Mouse (Mus musculus) small intestine, adult 2 months (tissue): ENCODE measurements around the gene Kcnh7.

Experiments
- CTCF ChIP-seq: fragments of 200-500 bp; IDR thresholded peaks from 2 replicates; pipeline ENCODE4 v1.5.1; 2012; ENCODE audit warnings: low read depth, mild to moderate bottlenecking, control low read depth, inconsistent platforms, low read length, moderate library complexity, mixed read lengths; ENCODE audit not compliant: insufficient replicate concordance, insufficient read length; ENCODE audit errors: extremely low read depth
- POLR2A ChIP-seq: fragments of 200-500 bp; IDR thresholded peaks from 2 replicates; pipeline ENCODE4 v1.6.1; 2012; ENCODE audit warnings: low read depth, mild to moderate bottlenecking, control low read depth, inconsistent platforms, low read length, moderate library complexity

DNA sequence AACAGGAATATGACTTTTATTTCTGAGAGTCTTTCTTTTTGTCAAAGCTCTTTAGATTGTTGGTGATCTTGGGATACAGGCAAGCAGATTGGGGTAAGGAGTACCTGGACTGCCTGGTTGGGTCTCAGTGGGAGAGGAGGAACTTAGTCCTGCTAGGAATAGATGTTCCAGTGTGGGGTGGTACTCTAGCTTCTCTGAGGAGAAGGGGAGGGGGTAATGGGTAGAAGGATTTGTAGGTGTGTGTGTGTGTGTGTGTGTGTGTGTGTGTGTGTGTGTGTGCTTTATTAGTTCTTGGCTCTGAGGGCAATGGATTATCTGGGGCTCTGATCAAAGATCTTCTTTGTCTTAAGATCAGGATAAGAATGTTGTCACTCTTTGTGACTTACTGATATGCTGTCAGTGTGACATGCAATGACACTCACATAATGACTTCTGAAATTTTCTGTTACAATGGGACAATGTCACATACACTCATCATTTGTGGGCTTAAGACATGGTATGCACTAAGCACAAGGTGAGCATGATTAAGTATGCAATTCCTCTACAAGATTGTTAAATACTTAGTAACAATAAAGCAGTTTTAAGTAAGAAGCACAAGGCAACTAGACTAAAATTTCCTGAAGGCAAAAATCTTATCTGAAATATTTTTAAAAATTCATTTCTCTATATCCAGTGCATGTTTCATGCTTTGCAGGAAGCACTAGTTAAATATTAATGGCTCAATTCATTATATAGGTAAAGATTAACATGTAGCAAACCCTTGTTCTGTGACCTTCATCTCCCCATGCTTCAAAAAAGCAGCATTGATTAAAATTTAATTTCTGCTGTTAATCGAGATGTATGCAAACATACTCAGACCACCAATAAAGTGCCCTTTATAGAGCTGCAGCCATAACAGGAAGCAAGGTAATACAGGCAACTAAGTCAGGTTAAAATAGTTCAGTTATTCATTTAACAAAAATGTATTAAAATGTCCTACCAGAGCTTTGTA lies 281.4 kb downstream of the Kcnh7 start:
- TF ChIP-seq CTCF, result no peak
- TF ChIP-seq POLR2A, result no peak
